26 mouse cellular contexts compared by ENCODE assay signal in genomic region chr14:54944939-54945338, GRCm38 (mm10). TPM values are rescaled to one million over a fixed set of nuclear protein-coding genes. Genes with fewer than 3 reads are reported as not detected.
"Had no signal": no experiment of that assay in that cellular context is flagged by ENCODE, and none has a peak within 500 bp of the region (broad histone marks: within the 10 kb centered on the region; RNA-seq: fewer than 3 reads in every experiment).

No protein-coding gene starts in this region.

- H3K9me3 ChIP-seq: lung, embryonic 15.5 days; megakaryocyte, embryonic 14.5 days; midbrain, embryonic 13.5 days; midbrain, embryonic 15.5 days; neural tube, embryonic 12.5 days; stomach, embryonic 15.5 days had no signal

- H3K4me3 ChIP-seq: lung, embryonic 15.5 days; midbrain, embryonic 13.5 days; midbrain, embryonic 15.5 days; neural tube, embryonic 12.5 days; stomach, embryonic 15.5 days had no signal

- H3K36me3 ChIP-seq: lung, embryonic 15.5 days; midbrain, embryonic 13.5 days; midbrain, embryonic 15.5 days; neural tube, embryonic 12.5 days; stomach, embryonic 15.5 days had no signal

- H3K27me3 ChIP-seq: midbrain, embryonic 13.5 days; midbrain, embryonic 15.5 days; neural tube, embryonic 12.5 days; stomach, embryonic 15.5 days had no signal

- H3K4me1 ChIP-seq: midbrain, embryonic 13.5 days; midbrain, embryonic 15.5 days; neural tube, embryonic 12.5 days; stomach, embryonic 15.5 days had no signal

- H3K9ac ChIP-seq: liver, postnatal 0 days; lung, embryonic 15.5 days; midbrain, embryonic 13.5 days; midbrain, embryonic 15.5 days; neural tube, embryonic 12.5 days; stomach, embryonic 15.5 days had no signal

- H3K27ac ChIP-seq: lung, embryonic 15.5 days; macrophage; midbrain, embryonic 13.5 days; midbrain, embryonic 15.5 days; neural tube, embryonic 12.5 days; stomach, embryonic 15.5 days; stomach, postnatal 0 days had no signal

- DNase-seq: liver, postnatal 0 days; lung, adult 2 months; lung, postnatal 14 days; lung, postnatal 36 days; right cerebral cortex, postnatal 14 days; thymus, adult 2 months; thymus, postnatal 25 days; thymus, postnatal 4 days had no signal

RNA-seq across cellular contexts. Expression of gene Cmtm5, which starts 8.9 kb away (rescaled TPM):
- total RNA-seq: megakaryocyte progenitor cell, adult 5-6 weeks; monocyte, adult 5-6 weeks; neutrophil, adult 5-6 weeks had no signal
- polyA plus RNA-seq: liver, postnatal 0 days; macrophage; testis, adult 2 months had no signal

RNA-seq across cellular contexts. Expression of gene Il25, which starts 12.4 kb away (rescaled TPM):
- total RNA-seq: megakaryocyte progenitor cell, adult 5-6 weeks; midbrain, postnatal 0 days; monocyte, adult 5-6 weeks; neutrophil, adult 5-6 weeks had no signal
- polyA plus RNA-seq: liver, postnatal 0 days; lung, adult 2 months; lung, postnatal 0 days; macrophage; midbrain, embryonic 11.5 days; spleen, adult 2 months; testis, adult 2 months had no signal

RNA-seq across cellular contexts. Expression of gene Efs, which starts 19.0 kb away (rescaled TPM):
- total RNA-seq: megakaryocyte progenitor cell, adult 5-6 weeks; monocyte, adult 5-6 weeks; neutrophil, adult 5-6 weeks had no signal
- polyA plus RNA-seq: macrophage had no signal

RNA-seq across cellular contexts. Expression of gene Myh6, which starts 21.8 kb away (rescaled TPM):
- total RNA-seq: megakaryocyte progenitor cell, adult 5-6 weeks; monocyte, adult 5-6 weeks; neutrophil, adult 5-6 weeks had no signal
- polyA plus RNA-seq: macrophage had no signal

RNA-seq across cellular contexts. Expression of gene Gm17428, which starts 31.8 kb away (rescaled TPM):
- total RNA-seq: megakaryocyte progenitor cell, adult 5-6 weeks; midbrain, postnatal 0 days; monocyte, adult 5-6 weeks; neutrophil, adult 5-6 weeks had no signal
- polyA plus RNA-seq: liver, postnatal 0 days; lung, adult 2 months; lung, embryonic 15.5 days; lung, postnatal 0 days; macrophage; midbrain, embryonic 11.5 days; midbrain, embryonic 13.5 days; midbrain, embryonic 15.5 days; midbrain, postnatal 0 days; neural tube, embryonic 12.5 days; neural tube, embryonic 14.5 days; spleen, adult 2 months; stomach, embryonic 15.5 days; stomach, postnatal 0 days; testis, adult 2 months; thymus, adult 2 months; urinary bladder, adult 2 months had no signal
